Mouse (Mus musculus) hindbrain, embryonic 15.5 days (tissue): ENCODE measurements around the gene Ugt1a8. TPM values are rescaled to one million over a fixed set of nuclear protein-coding genes. Genes with fewer than 3 reads are reported as not detected.

Experiments used
- ATAC-seq: fragments of 200-750 bp; cut with Nextera tagmentation; 2 replicates; pipeline ENCODE4 v1.8.0; 2017; ENCODE audit warnings: low read depth, moderate number of reproducible peaks, moderate TSS enrichment; ENCODE audit not compliant: low FRiP score
- H3K27ac ChIP-seq: fragments of 300-500 bp; sonication (generic); replicated peaks from 2 replicates; pipeline ENCODE4 v1.5.1; 2015; ENCODE audit warnings: mild to moderate bottlenecking, inconsistent platforms
- H3K27me3 ChIP-seq: fragments of 300-500 bp; sonication (generic); 2 replicates; pipeline ENCODE4 v1.6.1; 2015; ENCODE audit warnings: control low read depth, inconsistent platforms
- H3K36me3 ChIP-seq: fragments of 300-500 bp; sonication (generic); 2 replicates; pipeline ENCODE4 v1.6.1; 2015; ENCODE audit warnings: control low read depth, inconsistent platforms
- H3K4me1 ChIP-seq: fragments of 300-500 bp; sonication (generic); replicated peaks from 2 replicates; pipeline ENCODE4 v1.6.1; 2015; ENCODE audit warnings: control low read depth, inconsistent platforms
- H3K4me2 ChIP-seq: fragments of 300-500 bp; sonication (generic); 2 replicates; pipeline ENCODE4 v1.6.1; 2015; ENCODE audit warnings: moderate library complexity, mild to moderate bottlenecking, inconsistent platforms
- H3K4me3 ChIP-seq: fragments of 300-500 bp; sonication (generic); 2 replicates; pipeline ENCODE4 v1.5.1; 2015; ENCODE audit warnings: mild to moderate bottlenecking, inconsistent platforms
- H3K9ac ChIP-seq: fragments of 300-500 bp; sonication (generic); 2 replicates; pipeline ENCODE4 v1.6.1; 2015; ENCODE audit warnings: inconsistent platforms
- H3K9me3 ChIP-seq: fragments of 300-500 bp; sonication (generic); 2 replicates; pipeline ENCODE4 v1.6.1; 2016; ENCODE audit warnings: control low read depth, inconsistent platforms
- WGBS: fragments of 180-500 bp; shearing (Covaris S2); methylation state at CpG from one replicate; pipeline ENCODE4 v1.1.7; 2015; 5-methylcytosine and 5-hydroxymethylcytosine counted together
- polyA plus RNA-seq: library from polyadenylated mRNA; unstranded; fragments of >200 nt; fragmentation: Nextera tagmentation; extraction: Ambion mirVana; gene quantifications from 2 replicates; pipeline ENCODE4 v1.2.1, GENCODE M21; 2015

Ugt1a8 gene
- polyA plus RNA-seq, 1 experiment from 2014 or later: not detected

GRCm38 (mm10) chr1:88228121-88228520 lies 140.5 kb downstream of the Ugt1a8 start:
- WGBS: 72% methylated on average over 7 of the region's 7 CpGs
- H3K4me1 ChIP-seq: no peaks in the 10 kb centered on the region
- no peak overlapping the region for H3K4me2 ChIP-seq

GRCm38 (mm10) chr1:88229566-88229965 lies 142.0 kb downstream of the Ugt1a8 start:
- Histone ChIP-seq H3K4me1 (no peaks in the 10 kb centered on the region), H3K27ac (no peak overlapping the region), H3K4me3 (no peak overlapping the region), H3K4me2 (no peak overlapping the region), H3K9ac (no peak overlapping the region), H3K36me3 (no peaks in the 10 kb centered on the region), H3K27me3 (no peaks in the 10 kb centered on the region), H3K9me3 (peaks cover 93% of the 10 kb centered on the region)
- 83% methylated on average over 3 of the region's 3 CpGs for WGBS
- ATAC-seq: no peak

More at GRCm38 (mm10) chr1:88228121-88228520, 140.5 kb downstream of the Ugt1a8 start:
- no peaks in the 10 kb centered on the region for H3K27me3 ChIP-seq
- H3K36me3 ChIP-seq: no peaks in the 10 kb centered on the region
- peaks cover 79% of the 10 kb centered on the region for H3K9me3 ChIP-seq
- no peak overlapping the region for H3K4me3 ChIP-seq
- H3K9ac ChIP-seq: no peak overlapping the region
- ATAC-seq: no peak
- H3K27ac ChIP-seq: no peak overlapping the region

GRCm38 (mm10) chr1:88229986-88230385 lies 142.4 kb downstream of the Ugt1a8 start:
- peaks cover 97% of the 10 kb centered on the region for H3K9me3 ChIP-seq
- no peak overlapping the region for H3K4me2 ChIP-seq
- H3K27ac ChIP-seq: no peak overlapping the region
- no peak for ATAC-seq
- WGBS: 87% methylated on average over 5 of the region's 5 CpGs
- no peak overlapping the region for H3K4me3 ChIP-seq
- H3K9ac ChIP-seq: no peak overlapping the region
- no peaks in the 10 kb centered on the region for H3K27me3 ChIP-seq
- no peaks in the 10 kb centered on the region for H3K36me3 ChIP-seq
- H3K4me1 ChIP-seq: no peaks in the 10 kb centered on the region

GRCm38 (mm10) chr1:88230421-88230820 lies 142.8 kb downstream of the Ugt1a8 start:
- peaks cover 99% of the 10 kb centered on the region for H3K9me3 ChIP-seq
- H3K4me2 ChIP-seq: no peak overlapping the region
- no peak overlapping the region for H3K9ac ChIP-seq
- H3K4me3 ChIP-seq: no peak overlapping the region
- H3K36me3 ChIP-seq: no peaks in the 10 kb centered on the region
- WGBS: 73% methylated on average over 7 of the region's 7 CpGs
- H3K27me3 ChIP-seq: no peaks in the 10 kb centered on the region
- H3K4me1 ChIP-seq: no peaks in the 10 kb centered on the region
- 0 out of 2 replicates have a peak, but pooled peaks have one; percentile 2 for ATAC-seq
- H3K27ac ChIP-seq: no peak overlapping the region

GRCm38 (mm10) chr1:88230981-88231802 lies 143.6 kb downstream of the Ugt1a8 start:
- Histone ChIP-seq H3K27me3 (no peaks in the 10 kb centered on the region), H3K36me3 (no peaks in the 10 kb centered on the region)

DNA sequence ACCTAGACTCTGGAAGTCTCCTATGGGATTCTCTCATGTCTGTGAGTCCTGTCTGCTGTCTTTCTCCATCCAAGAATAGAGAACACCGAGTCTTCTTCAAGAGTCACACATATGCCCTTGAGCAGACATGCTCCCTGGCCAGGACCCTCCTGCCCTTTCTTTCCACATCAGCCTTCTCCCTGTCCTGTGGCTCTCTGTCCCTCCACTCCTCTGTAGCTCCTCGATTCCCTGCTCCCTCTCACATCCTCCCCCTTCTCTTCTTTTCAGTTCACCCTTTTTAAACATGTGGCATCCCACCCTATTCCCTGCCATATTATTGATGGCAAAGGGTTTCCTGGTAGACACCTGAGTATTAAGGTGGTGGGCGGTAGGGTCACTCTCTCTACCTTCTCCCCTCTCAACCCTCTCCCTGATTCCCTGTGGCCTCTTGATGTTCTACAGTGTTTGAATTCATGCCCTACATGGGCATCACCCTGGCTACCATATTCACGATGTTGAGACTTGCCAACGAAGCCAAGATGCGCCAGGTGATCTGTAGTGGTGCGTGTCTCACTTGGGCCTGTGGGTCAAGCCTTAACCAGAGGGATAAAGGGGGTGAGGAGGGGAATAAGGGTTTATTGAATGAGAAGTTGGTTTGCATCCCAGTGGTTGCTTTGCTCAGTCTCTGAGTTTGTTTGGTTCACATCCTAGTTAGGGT lies 144.3 kb downstream of the Ugt1a8 start:
- H3K4me1 ChIP-seq: no peaks in the 10 kb centered on the region
- H3K27me3 ChIP-seq: no peaks in the 10 kb centered on the region
- 67% methylated on average over 7 of the region's 7 CpGs for WGBS
- H3K27ac ChIP-seq: no peak overlapping the region
- peaks cover 96% of the 10 kb centered on the region for H3K9me3 ChIP-seq
- no peak overlapping the region for H3K9ac ChIP-seq
- no peak overlapping the region for H3K4me3 ChIP-seq
- H3K4me2 ChIP-seq: no peak overlapping the region
- ATAC-seq: no peak
- H3K36me3 ChIP-seq: no peaks in the 10 kb centered on the region

More at GRCm38 (mm10) chr1:88230981-88231802, 143.6 kb downstream of the Ugt1a8 start:
- Histone ChIP-seq H3K27ac (no peak overlapping the region), H3K4me1 (no peaks in the 10 kb centered on the region), H3K9me3 (peaks cover 99% of the 10 kb centered on the region), H3K9ac (no peak overlapping the region), H3K4me3 (no peak overlapping the region), H3K4me2 (no peak overlapping the region)
- ATAC-seq: no peak
- WGBS: 77% methylated on average over 6 of the region's 6 CpGs

GRCm38 (mm10) chr1:88232664-88233380 lies 145.2 kb downstream of the Ugt1a8 start:
- Histone ChIP-seq H3K4me1 (no peaks in the 10 kb centered on the region), H3K27me3 (no peaks in the 10 kb centered on the region), H3K4me2 (no peak overlapping the region), H3K27ac (no peak overlapping the region), H3K4me3 (no peak overlapping the region), H3K9me3 (peaks cover 95% of the 10 kb centered on the region), H3K36me3 (no peaks in the 10 kb centered on the region), H3K9ac (no peak overlapping the region)
- 55% methylated on average over 3 of the region's 3 CpGs for WGBS
- no peak for ATAC-seq

- Histone ChIP-seq H3K9ac (no peak overlapping the region), H3K9me3 (peaks cover 95% of the 10 kb centered on the region), H3K4me3 (no peak overlapping the region), H3K4me2 (no peak overlapping the region), H3K27ac (no peak overlapping the region), H3K27me3 (no peaks in the 10 kb centered on the region), H3K36me3 (no peaks in the 10 kb centered on the region), H3K4me1 (no peaks in the 10 kb centered on the region)
- ATAC-seq: 0 out of 2 replicates have a peak, but pooled peaks have one; percentile 2
- 68% methylated on average over 14 of the region's 14 CpGs for WGBS
Observed at GRCm38 (mm10) chr1:88233421-88234247, 146.0 kb downstream of the Ugt1a8 start.

- Histone ChIP-seq H3K27me3 (no peaks in the 10 kb centered on the region), H3K9ac (no peak overlapping the region), H3K4me2 (no peak overlapping the region), H3K4me1 (no peaks in the 10 kb centered on the region), H3K27ac (no peak overlapping the region), H3K36me3 (no peaks in the 10 kb centered on the region), H3K9me3 (peaks cover 95% of the 10 kb centered on the region), H3K4me3 (no peak overlapping the region)
- no peak for ATAC-seq
- WGBS: 61% methylated on average over 4 of the region's 4 CpGs
Observed at GRCm38 (mm10) chr1:88234248-88234610, 146.6 kb downstream of the Ugt1a8 start.

GRCm38 (mm10) chr1:88234646-88235045 lies 147.0 kb downstream of the Ugt1a8 start:
- H3K9ac ChIP-seq: no peak overlapping the region
- H3K4me3 ChIP-seq: no peak overlapping the region
- no peaks in the 10 kb centered on the region for H3K27me3 ChIP-seq
- ATAC-seq: no peak
- peaks cover 95% of the 10 kb centered on the region for H3K9me3 ChIP-seq
- H3K4me1 ChIP-seq: no peaks in the 10 kb centered on the region
- H3K4me2 ChIP-seq: no peak overlapping the region
- H3K36me3 ChIP-seq: no peaks in the 10 kb centered on the region
- 50% methylated on average over 5 of the region's 5 CpGs for WGBS
- H3K27ac ChIP-seq: no peak overlapping the region

DNA sequence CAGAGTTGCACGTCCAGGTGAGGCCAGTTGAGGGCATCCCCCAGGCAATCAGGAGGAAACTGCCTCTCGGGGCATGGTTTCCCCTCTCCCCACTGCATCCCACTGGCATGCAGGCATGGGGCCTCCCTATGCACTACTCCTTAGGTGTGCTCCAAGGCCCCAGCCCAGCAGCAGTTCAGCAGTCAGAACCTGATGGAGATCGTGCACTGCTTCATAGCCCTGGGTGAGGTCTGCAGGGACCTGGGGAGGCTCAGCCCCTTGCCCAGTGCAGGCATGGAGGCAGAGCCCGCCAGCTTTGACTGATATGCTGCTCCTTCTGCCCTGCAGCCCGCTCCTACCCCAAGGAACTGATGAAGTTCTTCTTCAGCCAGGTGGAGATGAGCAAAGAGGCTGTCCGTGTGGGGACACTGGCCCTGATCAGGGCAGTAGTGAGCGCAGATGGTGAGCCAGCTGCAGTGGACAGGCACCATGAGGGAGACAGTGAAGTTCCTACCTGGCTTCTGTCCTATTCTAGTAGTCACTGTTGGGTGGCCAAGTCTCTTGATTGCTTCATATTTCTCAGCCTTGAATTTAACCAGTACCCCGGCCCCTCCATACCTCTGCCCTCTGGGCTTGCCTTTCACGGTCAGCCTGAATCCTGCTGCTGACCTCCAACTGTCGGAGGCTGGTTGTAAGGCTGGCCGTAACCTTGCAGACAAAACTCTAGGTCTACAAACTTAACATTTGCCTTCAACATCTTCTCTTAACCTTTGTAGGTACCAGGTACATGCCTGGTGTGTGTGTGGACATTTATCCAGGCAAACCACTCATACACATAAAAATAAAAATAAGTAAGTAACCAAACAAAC lies 147.7 kb downstream of the Ugt1a8 start:
- no peak overlapping the region for H3K27ac ChIP-seq
- no peaks in the 10 kb centered on the region for H3K4me1 ChIP-seq
- ATAC-seq: no peak
- H3K4me2 ChIP-seq: no peak overlapping the region
- H3K36me3 ChIP-seq: no peaks in the 10 kb centered on the region
- H3K27me3 ChIP-seq: no peaks in the 10 kb centered on the region
- 68% methylated on average over 11 of the region's 11 CpGs for WGBS
- peaks cover 95% of the 10 kb centered on the region for H3K9me3 ChIP-seq
- H3K9ac ChIP-seq: no peak overlapping the region
- H3K4me3 ChIP-seq: no peak overlapping the region
